Mouse (Mus musculus) lung, embryonic 16.5 days (tissue): Measurements from ENCODE around the gene Olfr1423. TPM values are rescaled to one million over a fixed set of nuclear protein-coding genes. Genes with fewer than 3 reads are reported as not detected.
"Not testable (repeated sequence)": the region's sequence is repeated elsewhere in the genome, so short reads cannot be mapped to it uniquely, and the experiment has no call there.

ENCODE experiments used
- ATAC-seq: fragments of 200-750 bp; cut with Nextera tagmentation; 2 replicates; pipeline ENCODE4 v1.8.0; 2017; ENCODE audit warnings: low read depth, mild to moderate bottlenecking, moderate library complexity
- H3K27ac ChIP-seq: fragments of 300-500 bp; sonication (generic); 2 replicates; pipeline ENCODE4 v1.5.1; 2014; ENCODE audit warnings: mild to moderate bottlenecking, control low read depth, low read length
- H3K27me3 ChIP-seq: fragments of 300-500 bp; sonication (generic); 2 replicates; pipeline ENCODE4 v1.6.1; 2014; ENCODE audit warnings: low read depth, low read length, mixed read lengths; ENCODE audit not compliant: control insufficient read depth, insufficient read depth
- H3K36me3 ChIP-seq: fragments of 300-500 bp; sonication (generic); 2 replicates; pipeline ENCODE4 v1.6.1; 2014; ENCODE audit warnings: low read length; ENCODE audit not compliant: control insufficient read depth, insufficient read depth
- H3K4me1 ChIP-seq: fragments of 300-500 bp; sonication (generic); replicated peaks from 2 replicates; pipeline ENCODE4 v1.6.1; 2014; ENCODE audit warnings: low read length, mixed read lengths; ENCODE audit not compliant: control insufficient read depth, insufficient read depth
- H3K4me2 ChIP-seq: fragments of 300-500 bp; sonication (generic); 2 replicates; pipeline ENCODE4 v1.6.1; 2014; ENCODE audit warnings: low read depth, low read length, control low read depth
- H3K4me3 ChIP-seq: fragments of 300-500 bp; sonication (generic); 2 replicates; pipeline ENCODE4 v1.5.1; 2014; ENCODE audit warnings: mild to moderate bottlenecking, low read length, control low read depth
- H3K9ac ChIP-seq: fragments of 300-500 bp; sonication (generic); 2 replicates; pipeline ENCODE4 v1.6.1; 2014; ENCODE audit warnings: low read length, control low read depth
- H3K9me3 ChIP-seq: fragments of 300-500 bp; sonication (generic); 2 replicates; pipeline ENCODE4 v1.6.1; 2016; ENCODE audit warnings: low read length; ENCODE audit not compliant: control insufficient read depth
- WGBS: fragments of 180-500 bp; shearing (Covaris S2); extraction: QIAGEN DNeasy Blood & Tissue Kit; methylation state at CpG from one replicate; pipeline ENCODE4 v1.1.7; 2014; 5-methylcytosine and 5-hydroxymethylcytosine counted together
- polyA plus RNA-seq: library from polyadenylated mRNA; unstranded; fragments of >200 nt; fragmentation: Nextera tagmentation; extraction: Ambion mirVana; gene quantifications from 2 replicates; pipeline ENCODE4 v1.2.1, GENCODE M21; 2015

The Olfr1423 gene
- polyA plus RNA-seq, 1 experiment from 2014 or later: not detected

DNA sequence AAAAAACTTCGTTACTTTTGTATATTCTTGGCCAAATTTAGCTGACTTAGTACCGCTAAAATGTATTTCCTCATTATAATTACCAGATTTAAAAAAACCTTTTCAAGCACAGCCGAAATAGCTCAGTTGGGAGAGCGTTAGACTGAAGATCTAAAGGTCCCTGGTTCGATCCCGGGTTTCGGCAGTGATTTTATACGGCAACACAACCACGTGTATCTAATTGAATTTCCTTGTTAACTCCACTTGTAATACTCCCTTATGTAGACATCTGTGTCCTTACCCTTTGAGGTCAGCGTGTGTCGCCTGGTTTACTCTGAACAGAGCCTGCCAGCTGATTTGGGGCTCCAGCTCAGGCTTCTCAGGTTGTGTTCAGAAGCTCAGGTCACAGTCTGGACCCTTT is 39.0 kb downstream of the Olfr1423 start:
- 4% methylated on average over 11 of the region's 11 CpGs for WGBS
- Histone ChIP-seq H3K27me3 (no peaks in the 10 kb centered on the region), H3K4me3 (peak overlapping the region; percentile 28), H3K27ac (no peak overlapping the region), H3K9me3 (no peaks in the 10 kb centered on the region), H3K36me3 (no peaks in the 10 kb centered on the region), H3K4me1 (peaks cover 14% of the 10 kb centered on the region), H3K4me2 (peak overlapping the region; percentile 43), H3K9ac (0 out of 2 replicates have a peak overlapping the region, but pooled peaks have one; percentile 10)
- peak; percentile 51 for ATAC-seq

DNA sequence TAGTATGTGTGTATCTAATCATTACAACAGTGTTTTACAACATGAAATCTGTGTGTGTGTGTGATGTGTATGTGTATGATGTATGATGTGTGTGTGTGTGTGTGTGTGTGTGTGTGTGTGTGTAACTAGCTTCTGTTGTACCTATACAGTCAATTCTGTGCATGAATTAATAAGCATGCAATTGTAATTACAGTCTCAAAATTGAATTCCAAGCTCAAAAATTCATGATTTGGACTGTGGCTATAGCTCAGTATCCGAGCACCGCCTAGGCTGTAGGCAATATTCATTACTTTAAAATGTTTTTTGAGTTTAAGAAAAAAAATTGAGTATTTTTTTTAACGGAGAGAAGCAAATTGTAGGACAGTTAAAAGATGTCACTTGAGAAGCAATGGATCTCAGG is 39.4 kb downstream of the Olfr1423 start:
- Histone ChIP-seq H3K4me3 (no peak overlapping the region), H3K9ac (no peak overlapping the region), H3K4me2 (0 out of 2 replicates have a peak overlapping the region, but pooled peaks have one; percentile 17), H3K27ac (no peak overlapping the region), H3K4me1 (peaks cover 10% of the 10 kb centered on the region), H3K27me3 (no peaks in the 10 kb centered on the region), H3K9me3 (no peaks in the 10 kb centered on the region), H3K36me3 (no peaks in the 10 kb centered on the region)
- no peak for ATAC-seq
- WGBS: 19% methylated on average over 3 of the region's 3 CpGs

DNA sequence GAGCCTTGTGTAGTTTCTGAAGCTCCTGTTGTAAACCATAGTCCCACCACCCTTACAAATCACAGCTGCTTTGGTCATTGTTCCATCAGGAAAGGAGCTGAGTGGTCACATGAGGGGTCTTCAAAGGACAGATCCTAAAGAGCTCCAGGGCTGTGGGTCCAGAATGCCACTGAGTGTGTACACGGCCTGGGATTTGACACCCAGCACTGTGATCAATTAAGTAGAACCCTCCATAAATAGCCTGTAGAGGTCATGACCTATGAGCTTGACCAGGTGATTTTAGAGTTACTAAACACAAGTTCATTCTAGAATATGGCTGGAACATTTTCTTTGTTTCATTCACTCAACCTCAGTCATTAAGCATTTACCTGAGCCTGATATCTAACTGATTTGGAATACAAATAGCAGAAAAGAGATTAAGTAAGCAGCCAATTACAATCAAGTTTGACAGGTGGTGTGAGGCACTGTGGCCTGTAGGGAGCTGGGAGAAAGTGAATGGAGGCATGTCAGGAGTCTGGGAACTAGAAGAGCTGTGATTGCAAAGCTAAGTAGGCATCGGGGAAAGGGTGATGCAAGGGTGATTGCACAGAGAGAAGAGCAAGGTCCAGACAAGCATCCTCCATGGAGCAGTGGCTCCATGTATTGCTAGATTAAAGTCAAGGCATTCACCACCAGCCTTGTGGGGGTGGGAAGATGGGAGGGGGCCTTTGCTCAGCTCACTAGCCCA is 45.2 kb downstream of the Olfr1423 start:
- Histone ChIP-seq H3K27ac (no peak overlapping the region), H3K4me2 (no peak overlapping the region), H3K9ac (no peak overlapping the region), H3K4me1 (no peaks in the 10 kb centered on the region), H3K36me3 (peaks cover 29% of the 10 kb centered on the region), H3K4me3 (no peak overlapping the region), H3K27me3 (no peaks in the 10 kb centered on the region), H3K9me3 (no peaks in the 10 kb centered on the region)
- 57% methylated on average over 2 of the region's 2 CpGs for WGBS
- ATAC-seq: no peak

DNA sequence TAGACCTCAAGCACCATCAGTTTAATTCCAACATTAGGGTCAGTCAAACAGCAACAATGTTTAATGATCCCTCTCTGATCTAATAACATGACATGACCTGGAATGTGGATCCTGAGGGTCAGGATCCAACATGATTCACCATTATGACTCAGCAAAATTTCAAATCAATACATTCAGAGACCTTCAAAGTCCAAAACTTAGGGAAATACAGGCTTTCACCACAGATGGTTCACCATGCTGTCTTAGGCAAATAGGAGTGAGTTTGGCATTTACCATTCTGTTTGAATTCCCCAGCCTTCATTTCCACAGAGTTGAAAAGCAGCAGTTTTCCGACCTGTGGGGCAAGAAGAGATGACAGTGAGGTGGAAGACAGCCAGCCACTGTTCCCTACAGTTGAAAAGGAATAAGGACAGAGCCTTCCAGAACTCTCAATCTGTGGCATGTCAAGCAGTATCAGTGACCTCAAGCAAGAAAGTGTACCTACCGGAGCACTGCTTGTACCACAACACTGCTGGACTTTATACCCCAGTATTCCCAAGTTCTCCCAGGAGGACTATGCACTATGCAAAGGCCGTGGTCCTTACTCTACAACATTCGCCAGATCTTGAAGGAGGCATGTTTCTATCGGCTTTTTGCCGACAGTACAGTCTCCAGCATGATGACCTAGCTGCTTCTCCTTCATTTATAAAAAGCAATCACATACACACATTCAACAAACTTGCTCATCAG is 46.2 kb downstream of the Olfr1423 start:
- ATAC-seq: no peak
- no peaks in the 10 kb centered on the region for H3K27me3 ChIP-seq
- H3K4me1 ChIP-seq: no peaks in the 10 kb centered on the region
- H3K4me2 ChIP-seq: no peak overlapping the region
- no peak overlapping the region for H3K27ac ChIP-seq
- H3K9ac ChIP-seq: no peak overlapping the region
- H3K4me3 ChIP-seq: no peak overlapping the region
- 84% methylated on average over 6 of the region's 6 CpGs for WGBS
- no peaks in the 10 kb centered on the region for H3K9me3 ChIP-seq
- H3K36me3 ChIP-seq: peaks cover 33% of the 10 kb centered on the region

DNA sequence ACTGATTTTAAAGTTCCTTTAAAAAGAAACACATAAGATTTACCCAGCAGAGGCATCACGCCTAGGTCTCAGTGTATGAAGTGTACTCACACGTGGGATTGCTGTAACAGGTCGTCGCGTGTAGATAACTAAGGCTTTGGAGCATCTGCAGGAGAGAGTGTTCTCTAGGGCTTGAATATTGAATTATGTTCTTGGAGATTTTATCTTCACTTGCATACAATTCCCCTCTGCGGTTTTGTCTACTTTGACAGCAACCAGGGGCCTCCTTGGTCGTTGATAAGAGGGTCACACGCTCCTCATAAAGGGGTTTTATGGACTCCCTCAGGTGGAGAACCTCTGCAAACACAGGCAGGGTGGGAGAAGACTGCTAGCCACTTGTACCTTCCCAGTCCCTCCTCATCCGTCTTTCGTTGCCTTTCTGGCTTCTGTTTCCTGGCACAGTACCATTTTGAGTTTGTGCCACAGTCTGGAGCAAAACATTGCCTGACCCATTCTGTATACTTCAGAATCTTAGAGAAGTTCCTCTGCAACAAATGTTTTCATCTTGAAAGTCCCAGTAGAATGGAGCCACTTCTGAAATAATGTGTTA is 48.6 kb downstream of the Olfr1423 start:
- no peak overlapping the region for H3K9ac ChIP-seq
- peaks cover 47% of the 10 kb centered on the region for H3K36me3 ChIP-seq
- no peak overlapping the region for H3K27ac ChIP-seq
- ATAC-seq: no peak
- H3K4me2 ChIP-seq: no peak overlapping the region
- no peaks in the 10 kb centered on the region for H3K27me3 ChIP-seq
- H3K9me3 ChIP-seq: no peaks in the 10 kb centered on the region
- no peak overlapping the region for H3K4me3 ChIP-seq
- WGBS: 85% methylated on average over 10 of the region's 10 CpGs
- H3K4me1 ChIP-seq: no peaks in the 10 kb centered on the region

DNA sequence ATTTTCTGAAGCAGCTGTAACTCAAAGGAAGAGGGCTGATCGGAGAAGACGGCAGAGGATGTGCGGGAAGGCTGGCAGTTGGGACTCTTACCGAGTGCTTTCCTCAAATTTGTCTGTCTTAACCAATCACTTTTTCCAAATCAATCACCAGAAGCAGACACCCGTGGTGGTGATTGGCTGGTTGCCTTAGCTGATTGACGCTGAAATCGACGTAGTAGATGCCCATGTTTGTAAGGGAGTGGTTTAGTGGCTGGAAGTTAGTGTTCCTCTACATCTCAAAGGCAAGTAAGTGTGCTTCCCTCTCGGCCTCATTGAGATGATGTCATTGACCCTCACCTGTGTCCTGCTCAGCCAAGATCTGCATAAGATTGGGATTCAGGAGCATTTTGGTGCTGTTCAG is 49.1 kb downstream of the Olfr1423 start:
- WGBS: 87% methylated on average over 9 of the region's 9 CpGs
- Histone ChIP-seq H3K9ac (no peak overlapping the region), H3K4me2 (no peak overlapping the region), H3K4me3 (no peak overlapping the region), H3K4me1 (no peaks in the 10 kb centered on the region), H3K27ac (no peak overlapping the region), H3K36me3 (peaks cover 47% of the 10 kb centered on the region), H3K27me3 (no peaks in the 10 kb centered on the region), H3K9me3 (no peaks in the 10 kb centered on the region)
- ATAC-seq: no peak

DNA sequence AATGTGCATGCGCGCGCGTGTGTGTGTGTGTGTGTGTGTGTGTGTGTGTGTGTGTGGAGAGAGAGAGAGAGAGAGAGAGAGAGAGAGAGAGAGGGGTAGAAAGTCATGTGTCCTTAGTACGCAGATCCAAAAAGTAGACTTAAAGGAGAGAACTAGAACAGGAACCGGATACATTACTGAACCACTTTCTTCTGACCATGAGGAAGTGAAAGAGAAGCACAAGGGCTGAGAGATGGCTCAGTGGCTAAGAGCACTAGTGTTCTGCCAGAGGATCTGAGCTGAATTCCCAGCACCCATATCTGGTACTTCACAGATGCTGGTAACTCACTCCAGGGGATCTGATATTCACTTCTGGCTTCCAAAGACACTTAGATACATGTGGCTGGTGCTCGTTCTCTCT is 51.8 kb downstream of the Olfr1423 start:
- Histone ChIP-seq H3K9me3 (no peaks in the 10 kb centered on the region), H3K9ac (no peak overlapping the region), H3K4me1 (no peaks in the 10 kb centered on the region), H3K4me2 (no peak overlapping the region), H3K27ac (no peak overlapping the region), H3K4me3 (no peak overlapping the region), H3K27me3 (no peaks in the 10 kb centered on the region), H3K36me3 (peaks cover 47% of the 10 kb centered on the region)
- 94% methylated on average over 7 of the region's 7 CpGs for WGBS
- ATAC-seq: no peak

DNA sequence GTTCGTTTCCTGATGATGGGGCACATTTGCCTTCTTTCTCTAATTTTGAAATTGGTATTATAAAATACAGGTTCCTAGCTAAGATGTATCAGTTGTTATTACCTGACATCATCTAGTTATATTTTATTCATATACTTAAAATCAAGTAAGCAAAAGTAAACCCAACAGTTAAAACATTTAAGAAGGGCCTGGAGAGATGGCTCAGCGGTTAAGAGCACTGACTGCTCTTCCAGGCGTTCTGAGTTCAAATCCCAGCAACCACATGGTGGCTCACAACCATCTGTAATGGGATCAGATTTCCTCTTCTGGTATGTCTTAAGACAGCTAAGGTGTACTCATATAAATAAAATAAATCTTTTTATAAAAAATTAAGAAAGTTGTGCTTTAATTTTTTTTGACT is 53.3 kb downstream of the Olfr1423 start:
- Histone ChIP-seq H3K27ac (no peak overlapping the region), H3K9me3 (no peaks in the 10 kb centered on the region), H3K4me2 (no peak overlapping the region), H3K36me3 (peaks cover 51% of the 10 kb centered on the region), H3K27me3 (no peaks in the 10 kb centered on the region), H3K9ac (no peak overlapping the region), H3K4me1 (no peaks in the 10 kb centered on the region), H3K4me3 (no peak overlapping the region)
- WGBS: 84% methylated on average over 3 of the region's 3 CpGs
- no peak for ATAC-seq

DNA sequence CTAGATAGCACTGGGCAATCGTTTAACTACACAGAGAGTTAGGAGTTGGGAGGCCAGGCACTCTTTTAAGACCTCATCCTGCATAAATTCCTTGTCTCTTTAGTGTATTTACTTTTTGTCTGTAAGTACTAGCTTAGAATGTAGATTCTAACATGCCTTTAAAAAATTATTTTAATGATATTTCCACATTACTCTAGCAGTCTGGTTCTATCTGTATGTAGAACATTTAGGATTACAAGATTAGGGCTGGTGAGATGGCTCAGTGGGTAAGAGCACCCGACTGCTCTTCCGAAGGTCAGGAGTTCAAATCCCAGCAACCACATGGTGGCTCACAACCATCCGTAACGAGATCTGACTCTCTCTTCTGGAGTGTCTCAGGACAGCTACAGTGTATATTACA is 56.5 kb downstream of the Olfr1423 start:
- not testable (repeated sequence) for H3K4me1 ChIP-seq, H3K9me3 ChIP-seq, H3K27me3 ChIP-seq, H3K4me3 ChIP-seq, H3K4me2 ChIP-seq, ATAC-seq, H3K9ac ChIP-seq, H3K27ac ChIP-seq
- WGBS: 73% methylated on average over 5 of the region's 5 CpGs
- peaks cover 46% of the 10 kb centered on the region for H3K36me3 ChIP-seq
